Mouse (Mus musculus): Measurements from ENCODE around the gene Clpb. TPM values are rescaled to one million over a fixed set of nuclear protein-coding genes. Genes with fewer than 3 reads are reported as not detected.

The Clpb gene
- polyA plus RNA-seq, 1 experiment = 33.0 TPM

- TF ChIP-seq CTCF (IDR thresholded peaks at IDR 0.05; ENCODE audit: borderline replicate concordance, insufficient read depth, low read depth, low read length) (no peak), POLR2A (IDR thresholded peaks at IDR 0.05; ENCODE audit: borderline replicate concordance, insufficient read depth, low read length) (no peak)
- peaks cover 2% of the 10 kb centered on the region; the same call in 1 of the 2 replicates for H3K27me3 ChIP-seq (ENCODE audit: control insufficient read depth, insufficient read depth, low read length)
- WGBS = 66% methylated on average over 18 of the region's 18 CpGs
Observed at GRCm38 (mm10) chr7:101823758-101824630, 160.6 kb downstream of the Clpb start.

GRCm38 (mm10) chr7:101830373-101830772 lies 166.9 kb downstream of the Clpb start:
- no peak overlapping the region for H3K27ac ChIP-seq (ENCODE audit: insufficient read depth, low read length)
- H3K4me3 ChIP-seq (replicated peaks; ENCODE audit: insufficient read depth, low read depth, low read length) = no peak overlapping the region
- TF ChIP-seq POLR2A (IDR thresholded peaks at IDR 0.05; ENCODE audit: borderline replicate concordance, insufficient read depth, low read length) = no peak
- TF ChIP-seq CTCF (IDR thresholded peaks at IDR 0.05; ENCODE audit: borderline replicate concordance, insufficient read depth, low read depth, low read length) = no peak
- peaks cover 4% of the 10 kb centered on the region; the same call in 1 of the 2 replicates for H3K4me1 ChIP-seq (ENCODE audit: control insufficient read depth, insufficient read depth, low read length)
- 96% methylated on average over 3 of the region's 3 CpGs for WGBS
- H3K27me3 ChIP-seq (ENCODE audit: control insufficient read depth, insufficient read depth, low read length) = no peaks in the 10 kb centered on the region
- no peak for DNase-seq

More at GRCm38 (mm10) chr7:101823758-101824630, 160.6 kb downstream of the Clpb start:
- Histone ChIP-seq H3K4me3 (replicated peaks; ENCODE audit: insufficient read depth, low read depth, low read length) (no peak overlapping the region), H3K27ac (ENCODE audit: insufficient read depth, low read length) (no peak overlapping the region), H3K4me1 (ENCODE audit: control insufficient read depth, insufficient read depth, low read length) (peaks cover 2% of the 10 kb centered on the region; the same call in 1 of the 2 replicates)
- no peak for DNase-seq

DNA sequence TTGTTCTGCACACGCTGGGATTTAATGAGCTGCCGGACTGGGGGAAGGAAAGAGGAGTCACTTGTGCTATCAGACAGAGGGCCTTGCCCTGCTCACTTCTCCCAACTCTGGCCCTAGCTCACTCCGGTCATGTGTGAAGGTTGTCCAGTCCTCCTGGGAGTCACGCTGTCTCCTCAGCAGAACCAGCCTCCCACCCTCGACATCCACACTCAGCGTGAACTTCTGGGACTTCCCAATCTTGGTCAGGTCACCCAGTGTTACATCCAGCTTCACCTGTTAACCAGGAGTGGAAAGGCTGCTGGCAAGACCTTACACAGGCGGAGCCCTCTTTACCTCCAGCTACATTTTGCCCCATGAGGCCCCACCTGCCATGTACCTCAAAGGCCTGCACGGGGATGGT lies 168.0 kb downstream of the Clpb start:
- H3K4me3 ChIP-seq (replicated peaks; ENCODE audit: insufficient read depth, low read depth, low read length) = no peak overlapping the region
- H3K27ac ChIP-seq (ENCODE audit: insufficient read depth, low read length) = no peak overlapping the region
- DNase-seq = no peak
- H3K4me1 ChIP-seq (ENCODE audit: control insufficient read depth, insufficient read depth, low read length) = peaks cover 7% of the 10 kb centered on the region; the same call in 1 of the 2 replicates
- no peaks in the 10 kb centered on the region for H3K27me3 ChIP-seq (ENCODE audit: control insufficient read depth, insufficient read depth, low read length)
- 84% methylated on average over 8 of the region's 8 CpGs for WGBS
- TF ChIP-seq CTCF (IDR thresholded peaks at IDR 0.05; ENCODE audit: borderline replicate concordance, insufficient read depth, low read depth, low read length) (no peak), POLR2A (IDR thresholded peaks at IDR 0.05; ENCODE audit: borderline replicate concordance, insufficient read depth, low read length) (no peak)

DNA sequence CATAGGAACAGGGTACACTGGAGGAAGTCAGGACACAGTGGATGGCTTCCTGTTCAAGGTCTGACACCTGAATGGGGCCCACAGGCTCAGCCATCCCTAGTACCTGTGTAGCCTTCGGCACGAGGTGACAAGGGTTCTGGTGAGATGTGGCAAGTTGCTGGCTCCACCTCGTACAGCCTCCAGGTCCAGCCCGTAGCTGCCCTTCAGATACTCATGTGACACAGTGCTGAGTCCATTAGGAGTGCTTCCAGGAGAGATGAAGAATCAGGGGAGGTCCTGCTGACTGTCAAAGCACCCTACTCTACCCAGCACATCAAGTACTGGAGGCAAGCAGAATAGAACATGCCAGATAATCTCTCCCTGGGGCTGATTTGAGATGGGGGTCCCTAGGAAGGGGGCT lies 168.9 kb downstream of the Clpb start:
- H3K4me3 ChIP-seq (replicated peaks; ENCODE audit: insufficient read depth, low read depth, low read length) = no peak overlapping the region
- WGBS = 95% methylated on average over 4 of the region's 4 CpGs
- DNase-seq = no peak
- peaks cover 8% of the 10 kb centered on the region; the same call in 1 of the 2 replicates for H3K4me1 ChIP-seq (ENCODE audit: control insufficient read depth, insufficient read depth, low read length)
- TF ChIP-seq CTCF (IDR thresholded peaks at IDR 0.05; ENCODE audit: borderline replicate concordance, insufficient read depth, low read depth, low read length) = no peak
- no peak for TF ChIP-seq POLR2A (IDR thresholded peaks at IDR 0.05; ENCODE audit: borderline replicate concordance, insufficient read depth, low read length)
- no peak overlapping the region for H3K27ac ChIP-seq (ENCODE audit: insufficient read depth, low read length)
- no peaks in the 10 kb centered on the region for H3K27me3 ChIP-seq (ENCODE audit: control insufficient read depth, insufficient read depth, low read length)

- H3K4me3 ChIP-seq (replicated peaks; ENCODE audit: insufficient read depth, low read depth, low read length) = no peak overlapping the region
- no peak for DNase-seq
- H3K27ac ChIP-seq (ENCODE audit: insufficient read depth, low read length) = no peak overlapping the region
- TF ChIP-seq CTCF (IDR thresholded peaks at IDR 0.05; ENCODE audit: borderline replicate concordance, insufficient read depth, low read depth, low read length) = no peak
- TF ChIP-seq POLR2A (IDR thresholded peaks at IDR 0.05; ENCODE audit: borderline replicate concordance, insufficient read depth, low read length) = no peak
- 72% methylated on average over 5 of the region's 5 CpGs for WGBS
- H3K27me3 ChIP-seq (ENCODE audit: control insufficient read depth, insufficient read depth, low read length) = no peaks in the 10 kb centered on the region
- H3K4me1 ChIP-seq (ENCODE audit: control insufficient read depth, insufficient read depth, low read length) = peaks cover 8% of the 10 kb centered on the region; the same call in 1 of the 2 replicates
Observed at GRCm38 (mm10) chr7:101833352-101833751, 169.9 kb downstream of the Clpb start.

GRCm38 (mm10) chr7:101833916-101834584 lies 170.6 kb downstream of the Clpb start:
- Histone ChIP-seq H3K27me3 (ENCODE audit: control insufficient read depth, insufficient read depth, low read length) (no peaks in the 10 kb centered on the region), H3K4me3 (replicated peaks; ENCODE audit: insufficient read depth, low read depth, low read length) (no peak overlapping the region), H3K4me1 (ENCODE audit: control insufficient read depth, insufficient read depth, low read length) (peaks cover 8% of the 10 kb centered on the region; the same call in 1 of the 2 replicates), H3K27ac (ENCODE audit: insufficient read depth, low read length) (no peak overlapping the region)
- TF ChIP-seq CTCF (IDR thresholded peaks at IDR 0.05; ENCODE audit: borderline replicate concordance, insufficient read depth, low read depth, low read length) (no peak), POLR2A (IDR thresholded peaks at IDR 0.05; ENCODE audit: borderline replicate concordance, insufficient read depth, low read length) (no peak)
- DNase-seq = no peak
- 44% methylated on average over 3 of the region's 3 CpGs for WGBS

- Histone ChIP-seq H3K27ac (ENCODE audit: insufficient read depth, low read length) (no peak overlapping the region), H3K4me1 (ENCODE audit: control insufficient read depth, insufficient read depth, low read length) (peaks cover 8% of the 10 kb centered on the region; the same call in 1 of the 2 replicates)
- WGBS = 75% methylated on average over 3 of the region's 3 CpGs
Observed at GRCm38 (mm10) chr7:101834903-101835302, 171.5 kb downstream of the Clpb start.

More at GRCm38 (mm10) chr7:101834903-101835302, 171.5 kb downstream of the Clpb start:
- Histone ChIP-seq H3K27me3 (ENCODE audit: control insufficient read depth, insufficient read depth, low read length) (no peaks in the 10 kb centered on the region), H3K4me3 (replicated peaks; ENCODE audit: insufficient read depth, low read depth, low read length) (no peak overlapping the region)
- TF ChIP-seq CTCF (IDR thresholded peaks at IDR 0.05; ENCODE audit: borderline replicate concordance, insufficient read depth, low read depth, low read length) (no peak), POLR2A (IDR thresholded peaks at IDR 0.05; ENCODE audit: borderline replicate concordance, insufficient read depth, low read length) (no peak)
- DNase-seq = no peak
